Mouse (Mus musculus): ENCODE measurements around the gene Bcl9l.

The Bcl9l gene

GRCm38 (mm10) chr9:44497624-44498377 lies 15.2 kb downstream of the Bcl9l start:
- no peak for DNase-seq (ENCODE audit: low read depth, low spot score)

- no peak for DNase-seq (ENCODE audit: low read depth, low spot score)
Observed at GRCm38 (mm10) chr9:44498421-44499355, 16.1 kb downstream of the Bcl9l start.

- peak; percentile 81 for DNase-seq (ENCODE audit: low read depth, low spot score)
Observed at GRCm38 (mm10) chr9:44499356-44500162, 16.9 kb downstream of the Bcl9l start.

- no peak for DNase-seq (ENCODE audit: low read depth, low spot score)
Observed at GRCm38 (mm10) chr9:44500163-44500533, 17.5 kb downstream of the Bcl9l start.

GRCm38 (mm10) chr9:44500638-44501175 lies 18.1 kb downstream of the Bcl9l start:
- no peak for DNase-seq (ENCODE audit: low read depth, low spot score)

- no peak for DNase-seq (ENCODE audit: low read depth, low spot score)
Observed at GRCm38 (mm10) chr9:44501206-44501879, 18.7 kb downstream of the Bcl9l start.

GRCm38 (mm10) chr9:44502006-44502405 lies 19.4 kb downstream of the Bcl9l start:
- DNase-seq (ENCODE audit: low read depth, low spot score): peak; percentile 85

GRCm38 (mm10) chr9:44504893-44505823 lies 22.5 kb downstream of the Bcl9l start:
- DNase-seq (ENCODE audit: low read depth, low spot score): no peak

GRCm38 (mm10) chr9:44505824-44506467 lies 23.3 kb downstream of the Bcl9l start:
- no peak for DNase-seq (ENCODE audit: low read depth, low spot score)

GRCm38 (mm10) chr9:44506566-44506965 lies 23.9 kb downstream of the Bcl9l start:
- DNase-seq (ENCODE audit: low read depth, low spot score): no peak

- no peak for DNase-seq (ENCODE audit: low read depth, low spot score)
Observed at GRCm38 (mm10) chr9:44507345-44507744, 24.7 kb downstream of the Bcl9l start.

- DNase-seq (ENCODE audit: low read depth, low spot score): no peak
Observed at GRCm38 (mm10) chr9:44508124-44508619, 25.5 kb downstream of the Bcl9l start.

- DNase-seq (ENCODE audit: low read depth, low spot score): no peak
Observed at GRCm38 (mm10) chr9:44508721-44509486, 26.3 kb downstream of the Bcl9l start.

GRCm38 (mm10) chr9:44509487-44510354 lies 27.1 kb downstream of the Bcl9l start:
- no peak for DNase-seq (ENCODE audit: low read depth, low spot score)

- no peak for DNase-seq (ENCODE audit: low read depth, low spot score)
Observed at GRCm38 (mm10) chr9:44510355-44510871, 27.8 kb downstream of the Bcl9l start.

- no peak for DNase-seq (ENCODE audit: low read depth, low spot score)
Observed at GRCm38 (mm10) chr9:44510872-44511601, 28.4 kb downstream of the Bcl9l start.

All from retina, postnatal 7 days (tissue).